Mouse (Mus musculus): ENCODE results near the gene Schip1. TPM values are rescaled to one million over a fixed set of nuclear protein-coding genes. Genes with fewer than 3 reads are reported as not detected.

Gene Schip1
- total and polyA plus RNA-seq, 2 experiments from 2014 or later, result 108 to 157 TPM

DNA sequence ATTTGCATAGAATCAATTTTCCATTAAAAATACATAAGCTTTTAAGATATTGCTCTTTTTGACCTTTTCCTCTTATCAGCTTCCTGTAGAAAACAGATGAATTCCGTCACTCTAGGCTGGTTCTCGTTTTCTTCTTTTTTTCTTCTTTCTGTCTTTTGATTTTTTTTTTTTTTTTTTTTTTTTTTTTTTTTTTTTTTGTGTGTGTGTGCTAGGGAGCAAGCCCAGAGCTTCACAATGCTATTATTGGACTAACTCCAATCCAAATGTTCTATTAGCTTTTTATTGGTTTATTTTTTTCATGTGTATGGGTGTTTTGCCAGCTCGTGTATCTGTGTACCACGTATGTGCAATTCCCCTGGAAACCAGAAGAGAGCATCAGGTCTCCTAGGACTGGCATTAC lies 420.0 kb downstream of the Schip1 start:
- no peak overlapping the region for H3K4me2 ChIP-seq (ENCODE audit: low read depth, low read length, poor library complexity, severe bottlenecking)
- no peak overlapping the region for H3K9ac ChIP-seq (replicated peaks; ENCODE audit: low read length, poor library complexity, severe bottlenecking)
- H3K4me3 ChIP-seq (ENCODE audit: low read depth, low read length), result no peak overlapping the region
- no peak overlapping the region for H3K27ac ChIP-seq (ENCODE audit: low read depth, low read length)
- WGBS, result 87% methylated on average over 4 of the region's 4 CpGs
- ATAC-seq (ENCODE audit: low FRiP score) (no peak), DNase-seq (ENCODE audit: low spot score) (no peak)
- H3K9me3 ChIP-seq (ENCODE audit: low read length), result no peaks in the 10 kb centered on the region
- TF ChIP-seq CTCF (IDR thresholded peaks at IDR 0.05), result 0 out of 2 replicates have a peak, but pooled peaks have one; percentile 6
- H3K27me3 ChIP-seq (ENCODE audit: insufficient read depth, low read length), result no peaks in the 10 kb centered on the region
- no peaks in the 10 kb centered on the region for H3K36me3 ChIP-seq (ENCODE audit: insufficient read depth, low read length)
- no peaks in the 10 kb centered on the region for H3K4me1 ChIP-seq (ENCODE audit: insufficient read depth, low read length)

DNA sequence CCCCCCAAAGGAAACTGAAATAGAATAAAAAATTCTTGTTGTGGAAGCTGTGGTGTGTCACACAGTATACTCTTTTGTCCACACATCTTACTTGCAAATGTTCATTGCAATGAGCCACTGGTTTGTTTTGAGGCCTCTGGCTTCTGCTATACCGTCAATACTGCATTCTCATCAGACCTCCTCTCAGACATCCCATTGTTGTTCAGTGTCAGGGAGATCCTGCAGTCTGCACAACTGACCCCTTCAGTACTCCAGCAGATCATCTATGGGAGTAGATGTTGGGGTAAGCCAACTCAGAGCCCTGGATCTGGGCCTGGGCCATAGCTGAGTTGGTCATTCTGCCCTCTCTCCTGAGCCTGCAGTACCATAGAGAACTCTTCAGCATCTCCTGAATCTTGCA lies 423.0 kb downstream of the Schip1 start:
- Histone ChIP-seq H3K4me2 (ENCODE audit: low read depth, low read length, poor library complexity, severe bottlenecking) (no peak overlapping the region), H3K4me1 (ENCODE audit: insufficient read depth, low read length) (no peaks in the 10 kb centered on the region), H3K27ac (ENCODE audit: low read depth, low read length) (no peak overlapping the region), H3K9ac (replicated peaks; ENCODE audit: low read length, poor library complexity, severe bottlenecking) (no peak overlapping the region), H3K9me3 (ENCODE audit: low read length) (no peaks in the 10 kb centered on the region), H3K36me3 (ENCODE audit: insufficient read depth, low read length) (no peaks in the 10 kb centered on the region), H3K4me3 (ENCODE audit: low read depth, low read length) (no peak overlapping the region), H3K27me3 (ENCODE audit: insufficient read depth, low read length) (no peaks in the 10 kb centered on the region)
- ATAC-seq (ENCODE audit: low FRiP score) (no peak), DNase-seq (ENCODE audit: low spot score) (no peak)
- 83% methylated on average over 1 of the region's 1 CpGs for WGBS
- no peak for TF ChIP-seq CTCF (IDR thresholded peaks at IDR 0.05)

DNA sequence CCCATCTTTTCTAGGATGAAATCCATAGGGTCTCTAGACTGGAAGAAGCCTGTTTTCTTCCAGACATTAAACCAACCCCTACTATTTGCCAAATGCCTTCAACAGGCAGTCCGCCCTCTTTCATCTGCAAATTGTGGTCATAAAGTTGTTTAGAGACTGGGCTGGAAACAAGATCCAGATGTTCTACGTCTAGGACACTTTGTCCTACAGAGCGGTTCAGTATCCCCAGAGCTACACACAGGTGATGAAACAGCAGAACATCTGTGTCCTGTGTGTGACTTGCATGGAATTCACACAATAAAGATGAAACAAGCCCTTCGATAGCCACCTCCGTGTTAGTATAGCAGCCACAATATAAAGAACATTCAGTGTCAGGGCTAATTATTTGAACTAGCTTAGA lies 423.7 kb downstream of the Schip1 start:
- 89% methylated on average over 5 of the region's 5 CpGs for WGBS

DNA sequence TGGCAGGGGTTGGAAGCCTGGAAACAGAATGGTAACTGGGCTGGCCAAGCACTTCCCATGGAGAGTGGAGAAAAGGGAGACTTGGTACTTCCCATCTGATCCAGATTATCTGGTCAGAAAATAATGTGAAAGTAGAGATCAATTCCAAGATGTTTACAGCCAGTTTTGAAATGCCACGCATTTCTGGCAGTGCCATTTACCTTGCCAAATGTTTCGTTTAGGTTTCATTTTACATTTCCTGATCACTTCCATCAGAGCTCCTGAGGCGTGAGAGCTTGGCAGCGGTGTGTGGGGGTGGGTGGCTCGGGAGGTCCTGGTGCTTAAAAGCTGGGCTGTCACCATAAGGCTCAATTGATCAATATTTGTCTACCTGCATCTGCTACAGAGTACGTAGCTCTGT lies 426.9 kb downstream of the Schip1 start:
- H3K27me3 ChIP-seq (ENCODE audit: insufficient read depth, low read length), result no peaks in the 10 kb centered on the region
- no peak for TF ChIP-seq CTCF (IDR thresholded peaks at IDR 0.05)
- 75% methylated on average over 6 of the region's 6 CpGs for WGBS
- H3K27ac ChIP-seq (ENCODE audit: low read depth, low read length), result no peak overlapping the region
- H3K4me2 ChIP-seq (ENCODE audit: low read depth, low read length, poor library complexity, severe bottlenecking), result no peak overlapping the region
- ATAC-seq (ENCODE audit: low FRiP score), result no peak
- H3K4me3 ChIP-seq (ENCODE audit: low read depth, low read length), result no peak overlapping the region
- no peak for DNase-seq (ENCODE audit: low spot score)
- H3K9me3 ChIP-seq (ENCODE audit: low read length), result no peaks in the 10 kb centered on the region
- no peak overlapping the region for H3K9ac ChIP-seq (replicated peaks; ENCODE audit: low read length, poor library complexity, severe bottlenecking)
- 0 out of 2 replicates have a peak, but pooled peaks cover 4% of the 10 kb centered on the region for H3K4me1 ChIP-seq (ENCODE audit: insufficient read depth, low read length)
- no peaks in the 10 kb centered on the region for H3K36me3 ChIP-seq (ENCODE audit: insufficient read depth, low read length)

More for the DNA sequence above, 423.7 kb downstream of the Schip1 start:
- no peak overlapping the region for H3K27ac ChIP-seq (ENCODE audit: low read depth, low read length)
- 0 out of 2 replicates have a peak, but pooled peaks cover 1% of the 10 kb centered on the region for H3K4me1 ChIP-seq (ENCODE audit: insufficient read depth, low read length)
- no peak overlapping the region for H3K4me3 ChIP-seq (ENCODE audit: low read depth, low read length)
- no peak overlapping the region for H3K4me2 ChIP-seq (ENCODE audit: low read depth, low read length, poor library complexity, severe bottlenecking)
- no peaks in the 10 kb centered on the region for H3K27me3 ChIP-seq (ENCODE audit: insufficient read depth, low read length)
- no peaks in the 10 kb centered on the region for H3K9me3 ChIP-seq (ENCODE audit: low read length)
- no peak for TF ChIP-seq CTCF (IDR thresholded peaks at IDR 0.05)
- DNase-seq (ENCODE audit: low spot score), result no peak
- no peak overlapping the region for H3K9ac ChIP-seq (replicated peaks; ENCODE audit: low read length, poor library complexity, severe bottlenecking)
- ATAC-seq (ENCODE audit: low FRiP score), result no peak
- no peaks in the 10 kb centered on the region for H3K36me3 ChIP-seq (ENCODE audit: insufficient read depth, low read length)

DNA sequence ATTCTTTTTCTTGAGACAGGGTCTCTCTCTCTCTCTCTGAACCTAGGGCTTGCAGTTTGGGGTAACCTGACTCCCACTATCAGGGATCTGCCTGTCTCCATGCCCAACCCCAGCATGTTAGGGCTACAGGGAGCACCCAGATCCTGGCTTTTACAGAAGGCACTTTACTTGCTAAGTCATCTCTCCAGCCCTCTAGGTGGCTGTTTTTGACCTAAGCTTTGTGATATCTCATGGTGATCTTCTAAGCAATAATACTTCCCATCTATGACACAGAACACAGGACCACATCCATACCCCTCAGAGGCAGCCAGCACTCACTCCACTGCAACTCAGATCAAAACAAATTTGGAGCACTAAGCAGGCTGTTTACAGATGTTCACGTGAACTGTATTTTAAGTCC lies 427.5 kb downstream of the Schip1 start:
- Histone ChIP-seq H3K9ac (replicated peaks; ENCODE audit: low read length, poor library complexity, severe bottlenecking) (no peak overlapping the region), H3K27ac (ENCODE audit: low read depth, low read length) (no peak overlapping the region), H3K4me1 (ENCODE audit: insufficient read depth, low read length) (0 out of 2 replicates have a peak, but pooled peaks cover 4% of the 10 kb centered on the region), H3K4me2 (ENCODE audit: low read depth, low read length, poor library complexity, severe bottlenecking) (no peak overlapping the region), H3K4me3 (ENCODE audit: low read depth, low read length) (no peak overlapping the region), H3K27me3 (ENCODE audit: insufficient read depth, low read length) (no peaks in the 10 kb centered on the region), H3K36me3 (ENCODE audit: insufficient read depth, low read length) (no peaks in the 10 kb centered on the region), H3K9me3 (ENCODE audit: low read length) (no peaks in the 10 kb centered on the region)
- DNase-seq (ENCODE audit: low spot score) (no peak), ATAC-seq (ENCODE audit: low FRiP score) (no peak)
- TF ChIP-seq CTCF (IDR thresholded peaks at IDR 0.05), result no peak
- WGBS, result 64% methylated on average over 1 of the region's 1 CpGs

DNA sequence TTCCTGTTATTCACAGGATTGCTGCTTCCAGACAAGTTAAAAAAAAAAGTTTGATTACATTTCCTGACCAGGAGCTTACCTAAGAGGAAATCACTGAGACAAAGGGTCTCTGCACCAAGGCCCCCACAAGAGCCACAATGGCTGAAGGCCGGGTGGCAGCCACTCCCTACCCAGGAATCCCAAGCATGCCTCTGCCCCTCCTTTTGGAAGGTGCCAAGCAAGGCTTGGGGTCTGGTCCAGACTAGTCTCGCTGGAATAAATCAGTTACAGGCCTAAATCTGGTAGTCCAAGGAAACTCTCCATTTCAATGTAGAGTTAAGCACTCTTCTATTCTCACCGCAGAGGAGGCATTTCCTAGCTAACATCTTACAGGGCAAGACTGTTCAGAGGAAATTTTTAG lies 427.9 kb downstream of the Schip1 start:
- ATAC-seq (ENCODE audit: low FRiP score), result no peak
- Histone ChIP-seq H3K36me3 (ENCODE audit: insufficient read depth, low read length) (no peaks in the 10 kb centered on the region), H3K4me2 (ENCODE audit: low read depth, low read length, poor library complexity, severe bottlenecking) (peak overlapping the region; percentile 97; the same call in 1 of the 2 replicates)

More for the DNA sequence above, 427.9 kb downstream of the Schip1 start:
- H3K4me1 ChIP-seq (ENCODE audit: insufficient read depth, low read length), result 0 out of 2 replicates have a peak, but pooled peaks cover 4% of the 10 kb centered on the region
- no peak overlapping the region for H3K9ac ChIP-seq (replicated peaks; ENCODE audit: low read length, poor library complexity, severe bottlenecking)
- H3K27me3 ChIP-seq (ENCODE audit: insufficient read depth, low read length), result no peaks in the 10 kb centered on the region
- H3K27ac ChIP-seq (ENCODE audit: low read depth, low read length), result no peak overlapping the region
- H3K4me3 ChIP-seq (ENCODE audit: low read depth, low read length), result peak overlapping the region; percentile 75; the same call in 1 of the 2 replicates
- H3K9me3 ChIP-seq (ENCODE audit: low read length), result no peaks in the 10 kb centered on the region
- 42% methylated on average over 3 of the region's 3 CpGs for WGBS
- DNase-seq (ENCODE audit: low spot score), result no peak
- TF ChIP-seq CTCF (IDR thresholded peaks at IDR 0.05), result no peak
